Mouse (Mus musculus): Measurements from ENCODE around the gene Nfia.

Gene Nfia

DNA sequence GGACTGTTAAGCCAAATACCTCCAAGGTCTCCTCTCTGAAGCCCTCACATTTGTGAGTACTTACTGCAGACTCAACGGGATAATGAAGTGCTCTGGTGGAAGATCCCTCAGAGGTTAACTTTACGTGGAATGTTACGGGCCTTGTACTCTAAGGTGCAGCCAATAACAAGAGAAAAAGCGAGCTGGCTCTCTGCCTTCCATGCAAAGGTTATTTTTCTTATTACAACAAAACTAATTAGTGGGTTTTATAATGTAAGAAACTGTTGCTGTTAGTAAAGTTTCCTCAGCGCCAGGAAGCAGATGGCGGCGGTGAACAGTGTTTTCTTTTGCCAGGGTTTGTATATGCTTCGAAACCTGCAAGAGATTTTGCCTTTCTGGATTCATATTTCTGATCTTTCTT, 169.1 kb downstream of the Nfia start:
- no peak for DNase-seq (ENCODE audit: low spot score in 2 of 2)

DNA sequence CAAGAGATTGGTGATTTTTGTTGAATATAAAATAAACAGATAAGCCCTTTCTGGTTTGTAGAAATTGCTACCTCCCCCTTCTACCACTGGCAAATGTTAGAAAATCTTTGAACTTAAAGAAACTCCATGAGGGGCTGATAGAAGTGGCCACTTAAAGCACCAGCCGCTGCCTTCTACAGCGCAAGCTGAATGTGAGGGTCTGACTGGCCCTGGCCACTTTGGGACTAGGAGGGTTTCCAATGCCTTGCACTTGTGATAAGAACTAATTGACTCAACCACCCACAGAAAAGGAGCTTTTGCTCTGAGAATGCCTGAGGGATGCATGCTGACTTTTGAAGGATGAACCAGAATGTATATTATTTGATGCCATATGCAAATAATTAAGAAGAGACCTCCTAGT, 171.8 kb downstream of the Nfia start:
- DNase-seq (ENCODE audit: low spot score in 2 of 2) = no peak

GRCm38 (mm10) chr4:97947484-97947883, 174.9 kb downstream of the Nfia start:
- no peak for DNase-seq (ENCODE audit: low spot score in 2 of 2)

DNA sequence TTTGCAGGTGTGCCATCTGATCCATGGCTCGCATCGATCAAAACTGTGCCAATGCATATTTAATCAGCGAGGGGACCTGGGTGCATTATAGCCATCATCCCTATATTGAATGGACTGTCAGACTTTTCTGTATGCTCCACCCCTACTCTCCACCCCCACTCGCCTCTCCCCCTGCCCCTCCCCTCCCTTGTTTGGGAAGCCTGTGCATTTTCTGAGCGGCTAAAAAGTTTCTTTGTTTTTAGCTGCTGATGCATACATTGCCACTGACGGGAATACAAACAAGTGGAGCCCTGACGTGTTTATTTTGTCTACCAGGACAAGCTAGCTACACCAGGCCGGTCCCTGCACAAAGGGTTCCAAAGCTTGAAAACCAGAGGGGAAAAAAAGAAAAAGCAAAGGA, 175.7 kb downstream of the Nfia start:
- DNase-seq (ENCODE audit: low spot score in 2 of 2) = no peak

DNA sequence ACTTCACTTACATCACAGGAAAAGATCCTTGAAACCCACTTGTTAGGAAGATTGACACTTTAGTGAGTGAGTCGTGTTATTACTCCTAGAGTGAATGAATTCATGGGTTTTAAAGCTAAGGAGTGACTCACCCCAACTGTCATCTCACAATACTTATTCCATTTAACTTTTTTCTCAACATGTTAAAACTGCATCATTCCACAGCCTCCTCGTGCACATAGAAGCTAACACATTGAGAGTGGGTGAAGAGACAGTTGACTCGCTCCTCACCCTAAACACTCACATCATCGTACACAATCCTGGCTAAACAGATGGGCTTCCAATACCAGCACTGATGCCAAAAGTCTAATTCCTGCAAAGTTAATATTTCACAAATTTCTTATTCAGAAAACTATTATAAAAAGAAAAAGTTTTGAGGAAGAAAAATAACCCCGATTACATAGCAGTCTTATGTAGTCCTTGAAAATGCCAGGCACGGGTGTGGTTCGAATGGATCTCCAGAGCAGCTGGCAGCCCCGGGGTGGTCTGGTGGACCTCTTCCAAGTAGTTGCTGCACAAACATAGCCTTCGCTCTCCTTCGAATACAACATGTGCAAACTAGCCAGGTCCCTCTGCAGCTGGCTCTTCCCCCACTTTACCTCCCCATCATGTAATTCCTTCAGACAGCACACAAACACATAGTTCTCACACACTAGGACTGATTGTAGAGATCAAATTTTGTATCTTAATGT, 178.0 kb downstream of the Nfia start:
- DNase-seq (ENCODE audit: low spot score in 2 of 2) = no peak

DNA sequence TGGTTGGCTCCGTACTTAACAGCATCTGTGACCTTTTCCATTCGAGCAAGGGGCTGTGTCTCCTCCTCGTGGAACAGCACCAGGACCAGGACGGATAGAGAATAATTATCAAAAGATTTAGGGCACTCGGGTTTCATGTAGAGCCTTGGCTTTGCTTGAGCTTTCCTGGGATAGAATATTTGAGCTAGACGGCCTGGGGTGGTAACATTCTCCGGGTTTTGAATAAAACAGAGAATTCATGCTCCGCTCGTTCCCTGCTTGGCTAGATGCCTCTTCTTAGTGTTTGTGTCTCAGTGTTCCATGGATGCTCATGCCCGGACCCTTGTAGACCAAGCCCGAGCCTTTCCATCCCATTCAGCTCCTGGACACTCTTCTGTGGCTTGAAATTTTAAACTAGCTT, 181.4 kb downstream of the Nfia start:
- no peak for DNase-seq (ENCODE audit: low spot score in 2 of 2)

- DNase-seq (ENCODE audit: low spot score in 2 of 2) = no peak
Observed at GRCm38 (mm10) chr4:97958121-97958520, 185.6 kb downstream of the Nfia start.

DNA sequence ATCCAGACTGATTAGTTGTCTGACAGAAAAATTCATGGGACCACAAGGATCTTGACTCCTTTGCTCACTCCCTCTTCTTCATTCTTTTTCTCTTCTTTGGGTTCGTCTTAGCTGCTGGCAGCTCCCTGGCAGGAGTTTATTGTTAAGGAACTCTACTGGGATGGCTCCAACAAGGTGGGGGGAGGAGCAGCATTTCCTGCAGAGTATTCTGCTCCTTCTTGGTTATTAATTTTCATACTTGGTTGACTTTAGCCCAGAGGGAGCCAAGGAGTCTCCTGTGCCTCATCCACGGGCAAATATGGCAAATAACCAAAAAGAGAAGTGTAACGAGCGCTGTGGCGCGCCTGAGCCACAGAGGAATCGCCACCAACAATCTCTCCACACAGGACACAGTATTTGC, 190.3 kb downstream of the Nfia start:
- no peak for DNase-seq (ENCODE audit: low spot score in 2 of 2)

GRCm38 (mm10) chr4:97963951-97964350, 191.4 kb downstream of the Nfia start:
- DNase-seq (ENCODE audit: low spot score in 2 of 2) = no peak

DNA sequence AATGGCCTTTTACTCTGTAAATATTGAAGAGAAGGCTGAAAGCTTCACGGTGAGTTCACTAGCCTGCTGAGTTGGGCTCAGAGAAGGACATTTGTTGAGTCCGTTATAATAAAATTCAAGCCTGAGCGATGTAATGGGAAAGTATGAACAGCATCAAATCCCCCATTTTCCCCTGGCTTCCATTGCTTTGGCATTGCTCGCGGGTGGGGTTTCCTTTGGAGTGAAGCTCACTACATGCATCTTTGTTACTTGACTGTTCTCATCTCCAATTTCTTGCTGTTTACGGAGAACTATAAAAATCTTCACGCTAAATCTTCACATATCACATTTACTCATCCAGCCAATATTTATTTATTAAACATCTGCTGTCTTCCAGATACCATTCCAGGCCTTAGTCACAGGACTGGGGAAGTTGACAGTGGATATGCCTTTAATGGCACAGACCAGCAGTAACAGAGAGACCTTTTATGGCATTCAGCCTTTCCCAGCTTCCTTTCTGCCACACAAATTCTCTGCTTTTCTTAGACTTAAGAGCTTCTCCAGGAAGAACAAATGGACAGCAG, 196.3 kb downstream of the Nfia start:
- no peak for DNase-seq (ENCODE audit: low spot score in 2 of 2)

GRCm38 (mm10) chr4:97973064-97973463, 200.5 kb downstream of the Nfia start:
- no peak for DNase-seq (ENCODE audit: low spot score in 2 of 2)

DNA sequence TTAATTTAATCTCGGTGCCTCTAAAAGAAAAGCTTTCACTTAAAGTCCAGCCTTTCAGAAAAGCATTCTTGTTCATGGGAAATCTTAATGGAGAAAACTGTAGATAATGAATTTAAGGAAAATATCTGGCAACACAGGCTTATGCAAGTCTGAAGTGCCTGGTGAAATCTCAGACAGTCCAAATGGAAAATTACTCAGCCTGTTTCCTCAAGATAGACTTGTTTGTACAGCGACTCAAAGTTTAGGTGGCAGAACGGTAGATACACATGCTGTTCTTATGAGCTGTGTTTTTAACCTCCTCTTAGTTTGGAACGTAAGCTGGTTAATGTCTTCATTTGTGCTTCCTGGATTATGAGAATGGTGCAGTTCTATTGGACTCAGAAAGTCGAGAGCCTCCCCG, 201.5 kb downstream of the Nfia start:
- DNase-seq (ENCODE audit: low spot score in 2 of 2) = no peak

DNA sequence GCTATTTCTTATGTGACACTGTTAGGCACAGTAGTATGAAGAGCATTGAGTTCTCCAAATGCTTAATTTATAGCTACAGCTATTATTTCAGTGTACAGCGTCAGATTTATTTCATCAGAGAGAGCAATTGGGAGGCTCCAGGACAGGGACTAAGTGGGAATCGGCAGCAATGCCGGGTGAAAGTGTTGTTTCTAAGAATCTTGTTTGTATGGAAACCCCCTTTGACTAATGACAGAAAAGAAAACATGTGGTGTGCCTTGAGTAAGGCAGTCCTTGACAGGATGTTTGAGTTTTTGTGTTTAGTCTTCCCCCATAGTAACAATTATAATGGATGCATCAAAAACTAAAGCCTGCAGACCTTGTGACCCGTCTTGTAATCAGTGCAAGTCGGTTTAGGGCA, 204.4 kb downstream of the Nfia start:
- DNase-seq (ENCODE audit: low spot score in 2 of 2) = no peak

DNA sequence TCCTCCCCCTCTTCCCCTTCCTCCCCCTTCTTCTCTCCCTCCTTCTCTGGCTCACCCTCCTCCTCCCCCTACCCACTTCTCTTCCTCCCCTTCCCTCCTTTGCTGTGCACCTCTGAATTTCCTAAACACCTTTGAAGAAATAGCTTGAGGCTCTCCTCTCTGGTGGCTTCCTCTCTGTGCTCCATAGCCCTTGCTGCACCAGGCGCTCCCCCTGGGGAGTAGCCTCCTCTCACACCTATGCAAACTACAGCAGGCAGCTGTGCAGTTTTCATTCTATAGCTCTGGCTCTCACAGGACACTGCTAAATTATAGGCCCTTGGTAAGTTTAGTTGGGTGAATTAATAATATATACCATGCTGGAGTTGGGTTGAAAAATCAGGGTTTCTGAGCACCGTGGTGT, 211.8 kb downstream of the Nfia start:
- DNase-seq (ENCODE audit: low spot score in 2 of 2) = no peak

DNA sequence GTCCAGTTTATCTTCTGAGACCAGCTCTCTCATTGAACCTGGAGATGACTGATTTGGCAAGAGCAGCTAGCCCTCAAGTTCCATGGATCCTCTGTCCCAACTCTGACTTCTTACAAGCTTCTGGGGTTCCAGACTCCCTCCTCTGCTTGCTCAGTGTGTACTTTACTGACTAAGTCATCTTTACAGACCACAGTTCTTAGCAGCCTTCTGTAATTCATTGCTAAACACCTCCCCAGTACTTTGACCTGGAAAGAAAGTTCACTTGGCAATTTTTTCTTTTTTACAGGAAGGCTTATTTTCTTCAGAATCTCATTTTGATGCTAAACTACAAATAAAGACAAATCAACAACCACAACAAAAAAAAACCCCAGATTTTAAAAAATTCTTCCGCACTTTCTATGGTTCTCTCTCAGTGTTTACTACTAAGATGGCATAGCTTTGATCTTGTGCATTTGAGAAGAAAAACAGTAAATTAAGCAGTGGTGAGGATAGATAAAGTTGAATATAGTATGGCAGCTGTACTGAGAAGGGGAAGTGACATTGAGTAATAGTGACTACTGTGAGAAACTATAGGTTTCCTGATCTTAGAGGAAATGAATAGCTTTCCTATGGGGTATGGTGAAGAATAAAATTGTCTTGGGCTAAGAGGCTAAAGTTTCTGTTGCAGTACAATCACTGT, 213.7 kb downstream of the Nfia start:
- no peak for DNase-seq (ENCODE audit: low spot score in 2 of 2)

- no peak for DNase-seq (ENCODE audit: low spot score in 2 of 2)
Observed at GRCm38 (mm10) chr4:97986735-97987075, 214.2 kb downstream of the Nfia start.

GRCm38 (mm10) chr4:97988703-97989102, 216.2 kb downstream of the Nfia start:
- no peak for DNase-seq (ENCODE audit: low spot score in 2 of 2)

GRCm38 (mm10) chr4:97990431-97990830, 217.9 kb downstream of the Nfia start:
- DNase-seq (ENCODE audit: low spot score in 2 of 2) = no peak

DNA sequence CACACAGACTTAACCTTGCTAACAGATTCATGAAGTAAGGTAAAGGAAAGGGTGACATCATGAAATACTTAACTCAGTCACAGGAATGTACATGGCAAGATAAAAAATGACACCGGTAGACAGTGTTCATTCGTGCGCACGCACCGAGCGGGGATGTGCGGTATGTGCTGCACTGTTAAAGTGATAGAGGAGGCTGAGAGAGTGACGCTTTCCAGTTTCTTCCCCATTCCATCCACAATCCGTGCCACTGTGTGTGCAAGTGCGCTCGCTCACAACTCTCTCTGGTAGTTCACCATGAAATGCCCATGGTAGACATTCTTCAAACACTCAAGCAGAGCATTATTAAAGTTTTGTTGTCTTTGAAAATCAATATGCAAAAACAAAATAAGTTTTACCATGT, 218.9 kb downstream of the Nfia start:
- no peak for DNase-seq (ENCODE audit: low spot score in 2 of 2)

DNA sequence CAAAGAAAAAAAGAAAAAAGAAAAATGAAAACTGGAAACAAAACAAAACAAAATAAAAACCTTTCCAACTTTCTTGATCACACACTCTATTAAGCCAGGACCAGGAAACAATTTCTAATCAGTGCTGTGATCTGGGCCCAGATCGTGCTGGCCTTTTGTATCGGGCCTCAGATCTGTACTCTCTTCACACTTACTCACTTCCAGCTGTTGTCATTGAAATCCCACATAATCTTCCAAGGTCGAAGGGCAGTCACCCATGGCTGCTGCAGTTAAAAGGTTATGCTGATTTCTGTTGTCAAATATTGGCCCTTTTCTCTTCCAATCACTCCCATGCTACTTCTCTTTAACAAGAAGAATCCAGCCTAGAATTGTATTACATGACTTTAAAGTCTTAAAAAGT, 219.3 kb downstream of the Nfia start:
- no peak for DNase-seq (ENCODE audit: low spot score in 2 of 2)

DNA sequence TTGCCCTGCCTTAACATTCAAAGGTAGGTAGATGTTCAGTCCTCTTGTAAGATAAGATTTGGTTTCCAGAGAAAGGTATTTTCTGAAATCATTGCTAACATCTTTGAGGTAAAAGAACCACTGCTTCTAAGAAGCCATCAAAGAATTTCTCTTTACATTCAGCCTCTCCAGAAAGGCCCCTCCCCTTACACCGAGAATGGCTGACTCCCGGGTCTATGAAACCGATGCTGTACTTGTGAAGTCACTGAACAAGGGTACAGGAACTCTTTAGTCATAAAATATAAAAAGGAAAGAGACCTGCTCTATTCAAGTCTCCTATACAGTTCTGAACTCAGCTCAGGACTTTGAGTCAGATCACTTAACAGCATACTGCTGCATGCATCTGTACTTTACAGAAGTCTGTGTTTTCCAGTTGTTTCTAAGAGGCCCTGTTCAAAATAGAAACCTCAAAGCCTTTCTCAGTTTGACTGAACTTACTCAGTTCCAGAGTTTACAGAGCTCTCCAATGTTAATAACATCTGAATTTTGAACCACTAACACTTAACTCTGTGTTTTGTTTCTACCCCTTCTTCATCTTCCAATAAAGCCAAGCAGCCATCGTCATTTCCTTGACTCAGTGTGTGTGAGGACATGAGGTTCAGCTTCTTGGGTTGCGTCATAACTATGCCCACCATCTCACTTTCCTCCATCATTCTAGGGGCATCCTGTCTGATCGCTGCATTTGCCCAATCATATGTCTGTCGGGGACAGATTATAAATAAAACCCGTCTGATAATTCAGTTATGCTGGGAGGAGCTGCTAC, 223.6 kb downstream of the Nfia start:
- DNase-seq (ENCODE audit: low spot score in 2 of 2) = no peak

- no peak for DNase-seq (ENCODE audit: low spot score in 2 of 2)
Observed at GRCm38 (mm10) chr4:97997151-97997817, 224.8 kb downstream of the Nfia start.

All from frontal cortex, postnatal 25 days (tissue).